Mouse (Mus musculus): ENCODE data around the gene Serpina3a. TPM values are rescaled to one million over a fixed set of nuclear protein-coding genes. Genes with fewer than 3 reads are reported as not detected.
"Not testable (repeated sequence)": the region's sequence is repeated elsewhere in the genome, so short reads cannot be mapped to it uniquely, and the experiment has no call there.

Serpina3a gene
- not detected in 2 replicates for polyA plus RNA-seq (2011; ENCODE audit: insufficient read length, low read depth, missing spikeins)

- not testable (repeated sequence) for H3K4me3 ChIP-seq (ENCODE audit: insufficient read depth, low read length); H3K27ac ChIP-seq (ENCODE audit: insufficient read depth, low read length); H3K4me1 ChIP-seq (ENCODE audit: control insufficient read depth, insufficient read depth, low read length)
Measured at GRCm38 (mm10) chr12:104112333-104112732, at the start of gene Serpina3a. Gene Serpina3a, plus strand, starts transcription at chr12:104112724.

GRCm38 (mm10) chr12:104064532-104064931, 48.0 kb upstream of the Serpina3a start:
- TF ChIP-seq POLR2A (IDR thresholded peaks at IDR 0.05; ENCODE audit: low read depth, low read length) (no peak), CTCF (IDR thresholded peaks at IDR 0.05; ENCODE audit: borderline replicate concordance, insufficient read depth, low read length) (no peak)
- peaks cover 7% of the 10 kb centered on the region for H3K4me1 ChIP-seq (ENCODE audit: control insufficient read depth, insufficient read depth, low read length)
- H3K27ac ChIP-seq (ENCODE audit: insufficient read depth, low read length) = peak overlapping the region; percentile 94
- H3K4me3 ChIP-seq (ENCODE audit: insufficient read depth, low read length) = no peak overlapping the region

- peak overlapping the region; percentile 94 for H3K27ac ChIP-seq (ENCODE audit: insufficient read depth, low read length)
- no peak for TF ChIP-seq CTCF (IDR thresholded peaks at IDR 0.05; ENCODE audit: borderline replicate concordance, insufficient read depth, low read length)
- TF ChIP-seq POLR2A (IDR thresholded peaks at IDR 0.05; ENCODE audit: low read depth, low read length) = peak; percentile 23; the same call in 1 of the 2 replicates
- peaks cover 7% of the 10 kb centered on the region for H3K4me1 ChIP-seq (ENCODE audit: control insufficient read depth, insufficient read depth, low read length)
- no peak overlapping the region for H3K4me3 ChIP-seq (ENCODE audit: insufficient read depth, low read length)
Measured at GRCm38 (mm10) chr12:104064996-104065395, 47.5 kb upstream of the Serpina3a start.

GRCm38 (mm10) chr12:104066241-104066640, 46.3 kb upstream of the Serpina3a start:
- Histone ChIP-seq H3K4me1 (ENCODE audit: control insufficient read depth, insufficient read depth, low read length) (peaks cover 7% of the 10 kb centered on the region), H3K27ac (ENCODE audit: insufficient read depth, low read length) (peak overlapping the region; percentile 33), H3K4me3 (ENCODE audit: insufficient read depth, low read length) (no peak overlapping the region)
- TF ChIP-seq CTCF (IDR thresholded peaks at IDR 0.05; ENCODE audit: borderline replicate concordance, insufficient read depth, low read length) (0 out of 2 replicates have a peak, but pooled peaks have one; percentile 21), POLR2A (IDR thresholded peaks at IDR 0.05; ENCODE audit: low read depth, low read length) (no peak)

GRCm38 (mm10) chr12:104067549-104067948, 45.0 kb upstream of the Serpina3a start:
- Histone ChIP-seq H3K27ac (ENCODE audit: insufficient read depth, low read length) (peak overlapping the region; percentile 84), H3K4me3 (ENCODE audit: insufficient read depth, low read length) (no peak overlapping the region), H3K4me1 (ENCODE audit: control insufficient read depth, insufficient read depth, low read length) (peaks cover 7% of the 10 kb centered on the region)
- TF ChIP-seq CTCF (IDR thresholded peaks at IDR 0.05; ENCODE audit: borderline replicate concordance, insufficient read depth, low read length) = no peak
- TF ChIP-seq POLR2A (IDR thresholded peaks at IDR 0.05; ENCODE audit: low read depth, low read length) = 0 out of 2 replicates have a peak, but pooled peaks have one; percentile 23

- no peak overlapping the region for H3K4me3 ChIP-seq (ENCODE audit: insufficient read depth, low read length)
- peaks cover 6% of the 10 kb centered on the region; the same call in 1 of the 2 replicates for H3K4me1 ChIP-seq (ENCODE audit: control insufficient read depth, insufficient read depth, low read length)
- no peak overlapping the region for H3K27ac ChIP-seq (ENCODE audit: insufficient read depth, low read length)
- no peak for TF ChIP-seq POLR2A (IDR thresholded peaks at IDR 0.05; ENCODE audit: low read depth, low read length)
- TF ChIP-seq CTCF (IDR thresholded peaks at IDR 0.05; ENCODE audit: borderline replicate concordance, insufficient read depth, low read length) = peak; percentile 84
Measured at GRCm38 (mm10) chr12:104069620-104070019, 42.9 kb upstream of the Serpina3a start.

- Histone ChIP-seq H3K4me3 (ENCODE audit: insufficient read depth, low read length) (no peak overlapping the region), H3K27ac (ENCODE audit: insufficient read depth, low read length) (no peak overlapping the region), H3K4me1 (ENCODE audit: control insufficient read depth, insufficient read depth, low read length) (no peaks in the 10 kb centered on the region)
- no peak for TF ChIP-seq POLR2A (IDR thresholded peaks at IDR 0.05; ENCODE audit: low read depth, low read length)
- no peak for TF ChIP-seq CTCF (IDR thresholded peaks at IDR 0.05; ENCODE audit: borderline replicate concordance, insufficient read depth, low read length)
Measured at GRCm38 (mm10) chr12:104071708-104072107, 40.8 kb upstream of the Serpina3a start.

- no peak for TF ChIP-seq CTCF (IDR thresholded peaks at IDR 0.05; ENCODE audit: borderline replicate concordance, insufficient read depth, low read length)
- TF ChIP-seq POLR2A (IDR thresholded peaks at IDR 0.05; ENCODE audit: low read depth, low read length) = no peak
- Histone ChIP-seq H3K4me1 (ENCODE audit: control insufficient read depth, insufficient read depth, low read length) (no peaks in the 10 kb centered on the region), H3K27ac (ENCODE audit: insufficient read depth, low read length) (no peak overlapping the region), H3K4me3 (ENCODE audit: insufficient read depth, low read length) (no peak overlapping the region)
Measured at GRCm38 (mm10) chr12:104072286-104072685, 40.2 kb upstream of the Serpina3a start.

- no peak overlapping the region for H3K27ac ChIP-seq (ENCODE audit: insufficient read depth, low read length)
- TF ChIP-seq CTCF (IDR thresholded peaks at IDR 0.05; ENCODE audit: borderline replicate concordance, insufficient read depth, low read length) (no peak), POLR2A (IDR thresholded peaks at IDR 0.05; ENCODE audit: low read depth, low read length) (no peak)
- H3K4me3 ChIP-seq (ENCODE audit: insufficient read depth, low read length) = no peak overlapping the region
- H3K4me1 ChIP-seq (ENCODE audit: control insufficient read depth, insufficient read depth, low read length) = no peaks in the 10 kb centered on the region
Measured at GRCm38 (mm10) chr12:104090119-104090518, 22.4 kb upstream of the Serpina3a start.

GRCm38 (mm10) chr12:104091303-104091702, 21.2 kb upstream of the Serpina3a start:
- TF ChIP-seq POLR2A (IDR thresholded peaks at IDR 0.05; ENCODE audit: low read depth, low read length) (no peak), CTCF (IDR thresholded peaks at IDR 0.05; ENCODE audit: borderline replicate concordance, insufficient read depth, low read length) (no peak)
- H3K4me1 ChIP-seq (ENCODE audit: control insufficient read depth, insufficient read depth, low read length) = no peaks in the 10 kb centered on the region
- H3K27ac ChIP-seq (ENCODE audit: insufficient read depth, low read length) = no peak overlapping the region
- H3K4me3 ChIP-seq (ENCODE audit: insufficient read depth, low read length) = no peak overlapping the region

GRCm38 (mm10) chr12:104100768-104101167, 11.8 kb upstream of the Serpina3a start, which contains the start of gene Serpina5:
Gene Serpina5, plus strand, starts transcription at chr12:104101113.
- TF ChIP-seq CTCF (IDR thresholded peaks at IDR 0.05; ENCODE audit: borderline replicate concordance, insufficient read depth, low read length) = no peak
- TF ChIP-seq POLR2A (IDR thresholded peaks at IDR 0.05; ENCODE audit: low read depth, low read length) = no peak
- Histone ChIP-seq H3K4me3 (ENCODE audit: insufficient read depth, low read length) (no peak within 1 kb of the TSS), H3K4me1 (ENCODE audit: control insufficient read depth, insufficient read depth, low read length) (no peaks in the 10 kb centered on the region), H3K27ac (ENCODE audit: insufficient read depth, low read length) (no peak within 1 kb of the TSS)
